Mouse (Mus musculus): ENCODE results near the gene Gtdc1. TPM values are rescaled to one million over a fixed set of nuclear protein-coding genes. Genes with fewer than 3 reads are reported as not detected.
A peak's percentile ranks its signal among the peaks of the same experiment; 100 is the strongest.
"Not testable (repeated sequence)": the region's sequence is repeated elsewhere in the genome, so short reads cannot be mapped to it uniquely, and the experiment has no call there.

Gtdc1 gene
- polyA plus RNA-seq, 1 experiment from 2014 or later, result 19.0 TPM

DNA sequence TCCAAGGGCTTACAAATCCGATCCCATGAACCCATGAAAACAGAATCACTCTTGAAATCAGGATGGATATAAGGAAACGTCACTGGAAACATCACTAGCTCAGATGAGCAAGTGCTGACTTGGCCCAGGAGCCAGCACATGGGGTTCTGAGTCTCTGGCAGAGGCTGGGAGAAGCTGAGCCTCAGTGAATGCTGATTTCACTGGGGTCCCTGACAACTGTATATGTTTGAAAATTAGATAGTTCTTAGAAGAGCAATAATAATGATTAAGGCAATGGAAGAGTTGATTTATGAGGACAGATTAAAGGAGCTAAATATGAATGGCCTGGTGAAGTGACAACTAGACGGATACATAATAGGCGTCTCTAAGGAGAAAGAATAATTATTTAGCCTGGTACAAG is 289.3 kb downstream of the Gtdc1 start:
- no peak overlapping the region for H3K4me3 ChIP-seq
- ATAC-seq (ENCODE audit: insufficient number of reproducible peaks, insufficient read depth, low FRiP score, low TSS enrichment, low read depth), result no peak
- H3K36me3 ChIP-seq, result no peaks in the 10 kb centered on the region
- H3K27ac ChIP-seq, result no peak overlapping the region
- H3K27me3 ChIP-seq, result no peaks in the 10 kb centered on the region
- no peaks in the 10 kb centered on the region for H3K9me3 ChIP-seq
- no peaks in the 10 kb centered on the region for H3K4me1 ChIP-seq
- 81% methylated on average over 4 of the region's 4 CpGs for WGBS
- no peak overlapping the region for H3K9ac ChIP-seq
- no peak overlapping the region for H3K4me2 ChIP-seq

DNA sequence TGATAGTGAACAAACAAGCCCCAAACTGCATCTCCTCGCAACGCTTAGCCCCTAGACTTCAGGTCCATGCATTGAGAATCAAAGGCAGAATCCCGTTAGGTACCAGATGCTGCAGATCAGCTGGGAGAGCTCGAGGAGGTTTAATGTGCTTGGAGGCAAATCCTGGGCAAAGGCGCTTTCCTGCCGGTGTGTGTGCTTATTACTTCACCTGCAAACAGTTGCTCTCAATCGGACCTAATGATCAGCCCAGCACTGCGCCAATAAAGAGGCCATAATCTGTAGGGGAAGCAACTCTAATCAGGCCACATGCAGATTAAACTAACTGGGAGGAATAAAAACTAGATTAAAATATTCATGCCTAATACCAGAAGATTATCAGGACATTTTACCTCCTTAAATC is 293.5 kb downstream of the Gtdc1 start:
- ATAC-seq (ENCODE audit: insufficient number of reproducible peaks, insufficient read depth, low FRiP score, low TSS enrichment, low read depth), result no peak
- Histone ChIP-seq H3K9ac (no peak overlapping the region), H3K4me1 (0 out of 2 replicates have a peak, but pooled peaks cover 4% of the 10 kb centered on the region), H3K4me2 (no peak overlapping the region), H3K27ac (no peak overlapping the region), H3K36me3 (no peaks in the 10 kb centered on the region), H3K27me3 (no peaks in the 10 kb centered on the region), H3K4me3 (no peak overlapping the region), H3K9me3 (no peaks in the 10 kb centered on the region)
- WGBS, result 65% methylated on average over 8 of the region's 8 CpGs

DNA sequence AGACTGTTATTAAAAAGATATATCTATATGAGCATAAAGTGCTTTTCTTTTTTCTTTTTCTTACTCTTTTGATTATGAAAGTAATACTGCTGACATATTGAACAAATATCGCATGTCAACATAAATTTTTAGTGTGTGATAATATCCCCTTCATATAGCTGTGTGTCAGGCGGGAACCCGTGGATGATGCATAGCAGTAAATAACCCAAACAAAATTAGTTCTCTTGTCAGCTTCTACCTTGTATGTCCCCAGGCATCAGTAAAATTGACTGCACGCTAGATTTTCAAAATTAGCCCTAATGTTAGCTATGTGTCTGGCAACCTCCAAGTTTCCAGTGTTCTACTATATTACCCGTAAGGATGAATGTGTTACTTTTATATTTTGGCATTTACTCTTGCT is 294.4 kb downstream of the Gtdc1 start:
- no peak overlapping the region for H3K9ac ChIP-seq
- ATAC-seq (ENCODE audit: insufficient number of reproducible peaks, insufficient read depth, low FRiP score, low TSS enrichment, low read depth), result no peak
- H3K27ac ChIP-seq, result no peak overlapping the region
- 54% methylated on average over 5 of the region's 5 CpGs for WGBS
- no peak overlapping the region for H3K4me3 ChIP-seq
- H3K9me3 ChIP-seq, result no peaks in the 10 kb centered on the region
- no peak overlapping the region for H3K4me2 ChIP-seq
- H3K27me3 ChIP-seq, result no peaks in the 10 kb centered on the region
- no peaks in the 10 kb centered on the region for H3K36me3 ChIP-seq
- 0 out of 2 replicates have a peak, but pooled peaks cover 4% of the 10 kb centered on the region for H3K4me1 ChIP-seq

DNA sequence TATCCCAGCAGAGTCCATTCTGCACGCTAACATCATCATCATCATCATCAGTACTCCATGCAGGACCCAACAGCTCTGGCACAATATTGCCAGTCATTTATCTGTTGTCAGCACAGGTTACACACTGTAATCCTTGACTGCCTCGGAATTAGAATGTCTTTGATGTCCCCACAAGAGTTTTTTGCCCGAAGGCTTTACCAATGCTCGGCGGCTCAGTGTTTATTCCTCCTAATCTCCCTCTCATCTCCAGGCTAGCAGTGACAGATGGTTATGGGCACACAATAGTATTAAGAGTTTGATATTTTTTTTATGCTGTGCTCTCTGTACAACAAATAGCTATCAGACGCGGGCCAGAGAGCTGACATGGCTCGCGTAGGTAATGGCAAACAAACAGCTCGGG is 294.9 kb downstream of the Gtdc1 start:
- Histone ChIP-seq H3K9ac (no peak overlapping the region), H3K36me3 (no peaks in the 10 kb centered on the region), H3K4me1 (0 out of 2 replicates have a peak, but pooled peaks cover 4% of the 10 kb centered on the region), H3K27me3 (no peaks in the 10 kb centered on the region), H3K27ac (no peak overlapping the region), H3K4me3 (no peak overlapping the region), H3K9me3 (no peaks in the 10 kb centered on the region), H3K4me2 (no peak overlapping the region)
- no peak for ATAC-seq (ENCODE audit: insufficient number of reproducible peaks, insufficient read depth, low FRiP score, low TSS enrichment, low read depth)
- WGBS, result 36% methylated on average over 10 of the region's 10 CpGs

DNA sequence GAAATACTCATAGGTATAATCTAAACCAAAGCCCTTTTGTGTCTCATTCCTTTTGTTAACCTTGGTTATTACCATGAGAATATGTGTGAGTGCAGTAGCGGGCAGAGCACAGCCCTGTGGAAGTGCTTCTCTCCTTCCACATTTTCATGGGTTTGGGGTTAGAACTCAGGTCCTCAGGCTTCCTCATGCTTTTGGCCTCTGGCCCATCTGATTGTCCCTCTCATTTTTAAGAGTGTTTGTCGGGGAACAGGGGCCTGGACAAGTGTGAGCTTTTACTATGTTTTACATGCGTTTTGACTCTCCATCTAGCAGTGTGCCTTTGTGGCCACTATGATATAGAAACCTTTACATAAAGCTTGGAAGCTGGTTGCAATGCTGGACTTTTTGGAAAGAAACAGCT is 296.4 kb downstream of the Gtdc1 start:
- no peak for ATAC-seq (ENCODE audit: insufficient number of reproducible peaks, insufficient read depth, low FRiP score, low TSS enrichment, low read depth)
- H3K9ac ChIP-seq, result no peak overlapping the region
- H3K27ac ChIP-seq, result 0 out of 2 replicates have a peak overlapping the region, but pooled peaks have one; percentile 11
- H3K4me3 ChIP-seq, result no peak overlapping the region
- H3K9me3 ChIP-seq, result no peaks in the 10 kb centered on the region
- no peak overlapping the region for H3K4me2 ChIP-seq
- WGBS, result 75% methylated on average over 3 of the region's 3 CpGs
- H3K36me3 ChIP-seq, result no peaks in the 10 kb centered on the region
- H3K27me3 ChIP-seq, result no peaks in the 10 kb centered on the region
- H3K4me1 ChIP-seq, result 0 out of 2 replicates have a peak, but pooled peaks cover 4% of the 10 kb centered on the region

DNA sequence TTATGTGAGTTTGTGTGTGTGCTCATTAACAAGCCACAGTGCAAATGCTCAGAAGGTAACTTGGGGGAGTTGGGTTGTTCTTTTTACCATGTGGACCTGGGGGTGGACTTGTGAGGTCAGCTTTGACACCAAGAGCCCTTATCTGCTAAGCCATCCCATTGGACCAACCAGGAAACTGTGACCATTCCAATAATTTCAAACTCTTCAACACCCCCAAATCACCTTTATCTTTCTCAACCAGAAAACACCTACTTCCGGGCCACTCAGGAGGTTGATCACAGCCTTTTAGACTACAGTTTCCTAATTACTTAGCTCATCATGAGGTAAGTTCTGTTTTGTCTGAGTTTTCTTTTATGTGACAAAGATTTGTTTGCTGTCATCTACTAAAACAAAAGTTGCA is 298.7 kb downstream of the Gtdc1 start:
- Histone ChIP-seq H3K9me3 (no peaks in the 10 kb centered on the region), H3K4me2 (no peak overlapping the region), H3K4me3 (no peak overlapping the region), H3K36me3 (no peaks in the 10 kb centered on the region), H3K27me3 (no peaks in the 10 kb centered on the region), H3K27ac (no peak overlapping the region), H3K9ac (no peak overlapping the region), H3K4me1 (0 out of 2 replicates have a peak, but pooled peaks cover 4% of the 10 kb centered on the region)
- no peak for ATAC-seq (ENCODE audit: insufficient number of reproducible peaks, insufficient read depth, low FRiP score, low TSS enrichment, low read depth)
- WGBS, result 91% methylated on average over 1 of the region's 1 CpGs

DNA sequence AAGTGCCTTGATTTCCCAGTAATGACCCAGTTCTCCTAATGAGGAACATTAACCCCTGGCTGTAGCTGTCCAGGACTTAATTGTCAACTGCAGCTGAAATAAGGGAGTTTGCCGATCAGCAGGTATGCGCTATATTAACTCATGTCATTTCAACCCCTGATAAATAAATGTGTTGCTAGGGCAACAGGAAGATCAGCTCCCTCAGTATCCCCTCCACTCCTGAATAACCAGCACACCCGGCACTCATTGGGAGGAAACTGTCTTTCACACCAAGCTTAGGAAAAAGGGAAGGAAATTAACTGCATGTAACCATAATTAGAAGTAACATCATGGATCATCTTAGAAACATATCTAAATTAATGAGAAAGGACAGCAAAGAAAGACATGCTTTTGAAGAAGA is 302.3 kb downstream of the Gtdc1 start:
- no peak overlapping the region for H3K4me3 ChIP-seq
- no peak overlapping the region for H3K27ac ChIP-seq
- no peak overlapping the region for H3K9ac ChIP-seq
- no peaks in the 10 kb centered on the region for H3K27me3 ChIP-seq
- H3K4me1 ChIP-seq, result no peaks in the 10 kb centered on the region
- WGBS, result 70% methylated on average over 3 of the region's 3 CpGs
- no peaks in the 10 kb centered on the region for H3K9me3 ChIP-seq
- H3K4me2 ChIP-seq, result no peak overlapping the region
- no peaks in the 10 kb centered on the region for H3K36me3 ChIP-seq
- no peak for ATAC-seq (ENCODE audit: insufficient number of reproducible peaks, insufficient read depth, low FRiP score, low TSS enrichment, low read depth)

DNA sequence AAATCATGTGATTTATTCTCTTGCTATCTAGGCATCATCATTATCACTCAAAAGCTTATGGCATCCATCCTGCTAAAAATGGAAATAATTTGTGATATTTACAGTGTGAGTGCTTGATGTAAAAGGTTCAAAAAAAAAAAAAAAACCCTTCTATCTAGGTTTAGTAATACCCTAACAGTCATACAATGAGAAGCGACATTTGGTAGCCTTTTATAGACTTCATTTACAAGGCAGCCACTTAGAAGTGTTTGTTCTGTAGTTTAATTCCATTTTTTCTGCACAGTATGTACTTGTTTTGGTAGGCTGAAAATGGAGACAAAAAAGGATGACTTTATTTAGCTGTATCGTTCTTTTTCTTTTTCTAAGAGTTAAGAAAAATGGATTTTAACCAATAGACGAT is 305.0 kb downstream of the Gtdc1 start:
- no peaks in the 10 kb centered on the region for H3K9me3 ChIP-seq
- no peaks in the 10 kb centered on the region for H3K27me3 ChIP-seq
- no peak overlapping the region for H3K9ac ChIP-seq
- WGBS, result 95% methylated on average over 3 of the region's 3 CpGs
- no peaks in the 10 kb centered on the region for H3K36me3 ChIP-seq
- H3K4me1 ChIP-seq, result no peaks in the 10 kb centered on the region
- no peak for ATAC-seq (ENCODE audit: insufficient number of reproducible peaks, insufficient read depth, low FRiP score, low TSS enrichment, low read depth)
- H3K4me3 ChIP-seq, result no peak overlapping the region
- no peak overlapping the region for H3K27ac ChIP-seq
- no peak overlapping the region for H3K4me2 ChIP-seq

DNA sequence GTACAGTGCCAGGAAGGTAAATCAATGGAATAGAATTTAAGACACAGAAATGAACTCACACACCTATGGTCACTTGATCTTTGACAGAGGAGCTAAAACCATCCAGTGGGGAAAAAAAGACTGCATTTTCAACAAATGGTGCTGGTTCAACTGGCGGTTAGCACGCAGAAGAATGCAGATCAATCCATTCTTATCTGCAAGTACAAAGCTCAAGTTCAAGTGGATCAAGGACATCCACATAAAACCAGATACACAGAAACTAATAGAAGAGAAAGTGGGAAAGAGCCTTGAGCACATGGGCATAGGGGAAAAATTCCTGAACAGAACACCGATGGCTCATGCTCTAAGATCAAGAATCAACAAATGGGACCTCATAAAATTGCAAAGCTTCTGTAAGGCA is 327.8 kb downstream of the Gtdc1 start:
- not testable (repeated sequence) for H3K27ac ChIP-seq; ATAC-seq (ENCODE audit: insufficient number of reproducible peaks, insufficient read depth, low FRiP score, low TSS enrichment, low read depth); H3K9ac ChIP-seq; H3K4me3 ChIP-seq; H3K27me3 ChIP-seq; H3K36me3 ChIP-seq; H3K4me2 ChIP-seq; H3K9me3 ChIP-seq
- peaks cover 11% of the 10 kb centered on the region; the same call in 1 of the 2 replicates for H3K4me1 ChIP-seq
- WGBS, result 94% methylated on average over 3 of the region's 3 CpGs

DNA sequence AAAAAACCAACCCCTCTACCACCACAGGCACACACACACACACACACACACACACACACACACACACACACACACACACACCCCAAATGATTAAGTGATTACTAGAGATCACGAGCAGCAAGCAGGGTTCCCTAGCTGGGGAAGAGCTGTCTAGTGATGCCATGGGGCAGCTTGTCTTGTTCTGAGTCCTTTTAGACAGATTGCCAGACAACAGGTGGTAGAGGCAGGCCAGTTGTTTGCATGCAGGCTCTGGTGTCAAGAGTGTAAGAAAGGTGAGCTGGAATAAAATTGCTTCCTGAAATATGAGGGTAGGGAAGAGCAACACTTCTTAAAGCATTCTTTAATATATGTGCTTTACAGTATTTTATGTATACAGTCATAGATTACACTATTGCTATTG is 333.2 kb downstream of the Gtdc1 start:
- H3K27me3 ChIP-seq, result no peaks in the 10 kb centered on the region
- 40% methylated on average over 1 of the region's 1 CpGs for WGBS
- no peaks in the 10 kb centered on the region for H3K36me3 ChIP-seq
- ATAC-seq (ENCODE audit: insufficient number of reproducible peaks, insufficient read depth, low FRiP score, low TSS enrichment, low read depth), result no peak
- no peak overlapping the region for H3K27ac ChIP-seq
- H3K4me2 ChIP-seq, result no peak overlapping the region
- no peak overlapping the region for H3K4me3 ChIP-seq
- H3K9ac ChIP-seq, result no peak overlapping the region
- H3K4me1 ChIP-seq, result peaks cover 11% of the 10 kb centered on the region; the same call in 1 of the 2 replicates
- H3K9me3 ChIP-seq, result no peaks in the 10 kb centered on the region

DNA sequence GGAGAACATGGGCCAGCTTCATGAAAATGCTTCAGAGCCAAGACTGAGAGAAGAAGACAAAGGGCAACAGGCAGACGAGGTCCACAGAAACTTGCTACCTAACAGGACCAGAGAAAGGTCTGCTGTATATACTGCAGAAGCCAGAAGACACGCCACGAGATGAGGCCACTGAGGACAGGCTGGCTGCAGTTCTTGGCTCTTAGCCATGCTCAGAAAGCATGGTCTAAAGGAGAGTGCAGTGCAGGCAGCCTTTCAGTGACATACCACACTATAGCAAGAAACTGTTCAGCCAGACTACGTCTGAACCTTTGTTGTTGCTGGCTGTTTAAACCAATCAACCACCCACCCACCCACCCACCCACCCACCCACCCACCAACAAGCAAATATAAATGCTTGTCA is 336.6 kb downstream of the Gtdc1 start:
- no peaks in the 10 kb centered on the region for H3K36me3 ChIP-seq
- H3K4me3 ChIP-seq, result no peak overlapping the region
- no peaks in the 10 kb centered on the region for H3K27me3 ChIP-seq
- H3K4me1 ChIP-seq, result no peaks in the 10 kb centered on the region
- H3K9me3 ChIP-seq, result no peaks in the 10 kb centered on the region
- no peak overlapping the region for H3K4me2 ChIP-seq
- H3K27ac ChIP-seq, result no peak overlapping the region
- 61% methylated on average over 4 of the region's 4 CpGs for WGBS
- no peak overlapping the region for H3K9ac ChIP-seq
- ATAC-seq (ENCODE audit: insufficient number of reproducible peaks, insufficient read depth, low FRiP score, low TSS enrichment, low read depth), result no peak

DNA sequence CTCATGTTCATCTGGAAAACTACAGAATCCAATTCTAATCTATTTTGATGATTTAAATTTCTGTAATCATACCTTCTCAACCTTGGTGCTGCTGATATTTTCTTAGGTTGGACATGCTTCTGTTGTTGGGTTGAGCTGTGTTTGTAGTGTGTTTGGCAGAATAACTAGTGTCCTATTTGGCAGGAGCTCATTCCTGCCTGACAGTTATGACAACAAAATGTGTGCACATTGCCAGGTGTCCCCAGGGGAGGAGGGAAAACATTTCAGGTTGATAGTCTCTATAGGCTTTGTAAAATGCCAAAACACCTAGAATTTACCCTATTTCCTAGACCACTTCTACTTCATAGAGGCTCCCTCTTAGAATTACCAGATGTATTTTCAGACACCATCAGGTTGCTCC is 343.4 kb downstream of the Gtdc1 start:
- Histone ChIP-seq H3K9ac (no peak overlapping the region), H3K27me3 (no peaks in the 10 kb centered on the region), H3K36me3 (no peaks in the 10 kb centered on the region), H3K4me2 (no peak overlapping the region), H3K4me1 (no peaks in the 10 kb centered on the region), H3K4me3 (no peak overlapping the region), H3K27ac (no peak overlapping the region), H3K9me3 (no peaks in the 10 kb centered on the region)
- ATAC-seq (ENCODE audit: insufficient number of reproducible peaks, insufficient read depth, low FRiP score, low TSS enrichment, low read depth), result no peak

DNA sequence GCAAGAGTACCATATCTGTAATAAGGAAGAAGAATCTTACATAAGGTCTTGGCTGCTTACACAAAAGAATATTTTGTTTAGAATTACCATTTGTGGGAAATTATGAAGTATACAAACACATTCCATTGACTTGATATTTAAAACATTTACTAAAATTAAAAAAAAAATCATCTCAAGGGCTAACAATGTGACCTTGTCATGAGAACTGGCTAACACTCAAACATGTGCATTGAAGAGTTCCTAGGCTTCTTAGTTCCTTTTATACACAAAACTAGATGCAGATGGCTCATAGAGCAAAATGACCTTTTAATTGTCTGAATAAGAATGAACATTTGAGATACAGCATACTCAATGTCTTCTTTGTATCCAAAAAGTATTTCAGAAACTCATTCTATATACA is 344.0 kb downstream of the Gtdc1 start:
- H3K27me3 ChIP-seq, result no peaks in the 10 kb centered on the region
- H3K4me3 ChIP-seq, result no peak overlapping the region
- no peak for ATAC-seq (ENCODE audit: insufficient number of reproducible peaks, insufficient read depth, low FRiP score, low TSS enrichment, low read depth)
- H3K9ac ChIP-seq, result no peak overlapping the region
- no peaks in the 10 kb centered on the region for H3K9me3 ChIP-seq
- no peaks in the 10 kb centered on the region for H3K36me3 ChIP-seq
- no peak overlapping the region for H3K4me2 ChIP-seq
- no peak overlapping the region for H3K27ac ChIP-seq
- no peaks in the 10 kb centered on the region for H3K4me1 ChIP-seq

Measured in embryonic facial prominence, embryonic 13.5 days (tissue).